ENCODE assay signal across 8 mouse cellular contexts in the genomic region with DNA sequence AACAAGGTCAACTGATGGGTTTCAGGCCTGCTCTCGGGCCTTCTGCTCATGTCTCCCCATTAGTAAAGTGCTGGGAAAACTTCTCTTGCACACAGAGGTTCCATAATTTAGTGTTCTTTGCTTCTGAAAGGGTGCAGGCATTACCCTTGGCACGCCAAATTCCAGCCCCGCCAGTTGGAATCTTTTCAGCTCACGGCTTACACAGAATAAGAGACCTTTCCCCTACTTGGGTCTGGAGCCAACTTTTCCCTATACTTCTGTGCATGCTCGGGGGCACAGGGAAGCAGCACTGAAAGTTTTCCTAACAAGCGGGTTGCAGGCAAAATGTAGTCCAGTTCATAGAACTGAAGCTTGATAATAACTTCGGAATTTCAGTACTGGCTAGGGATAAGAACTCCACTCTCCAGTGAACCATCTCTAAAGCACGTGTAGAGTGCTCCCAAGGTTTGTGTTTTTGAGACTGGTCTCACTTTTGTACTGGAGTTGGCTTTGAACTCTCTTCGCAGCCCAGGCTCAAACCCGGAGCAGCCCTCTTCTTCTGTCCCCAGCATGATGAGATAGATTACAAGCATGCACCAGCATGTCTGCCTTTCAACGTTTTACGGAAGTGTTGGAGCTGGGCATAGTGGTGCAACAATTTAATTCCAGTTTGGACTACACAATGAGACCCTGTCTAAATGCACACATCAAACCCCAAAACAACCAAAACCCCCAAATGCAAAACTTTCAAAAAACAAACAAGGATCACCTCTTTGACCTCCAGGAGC. TPM values are rescaled to one million over a fixed set of nuclear protein-coding genes. Genes with fewer than 3 reads are reported as not detected.
DNase-seq lines count a peak whose midpoint lies in the region; ATAC-seq lines count a peak whose summit lies in the region.

No protein-coding gene starts in this region.

- H3K4me1 ChIP-seq in brown adipose tissue, adult 24 weeks (ENCODE audit: control insufficient read depth, insufficient read depth, insufficient read length, low read length), result no peaks in the 10 kb centered on the region
- H3K4me1 ChIP-seq in kidney, embryonic 14.5 days (ENCODE audit: control insufficient read depth, insufficient read depth, low read length), result peaks cover 17% of the 10 kb centered on the region

- H3K9me3 ChIP-seq in kidney, embryonic 14.5 days (ENCODE audit: control insufficient read depth, low read length), result no peaks in the 10 kb centered on the region

- H3K4me2 ChIP-seq in kidney, embryonic 14.5 days (replicated peaks; ENCODE audit: low read depth, low read length), result peak overlapping the region; percentile 64

- H3K36me3 ChIP-seq in kidney, embryonic 14.5 days (ENCODE audit: control insufficient read depth, insufficient read depth, low read length), result peaks cover 7% of the 10 kb centered on the region; the same call in 1 of the 2 replicates

- H3K27ac ChIP-seq in brown adipose tissue, adult 24 weeks (replicated peaks; ENCODE audit: low read depth, low read length), result peak overlapping the region; percentile 80
- H3K27ac ChIP-seq in kidney, embryonic 14.5 days (ENCODE audit: low read depth, low read length), result peak overlapping the region; percentile 76

- peak overlapping the region; percentile 64 for H3K9ac ChIP-seq in kidney, embryonic 14.5 days (ENCODE audit: low read depth, low read length)

- ATAC-seq in kidney, embryonic 14.5 days (ENCODE audit: low FRiP score, low TSS enrichment), result peak; percentile 11

- H3K4me3 ChIP-seq in brown adipose tissue, adult 24 weeks (ENCODE audit: insufficient read depth, low read depth, low read length), result peak overlapping the region; percentile 67
- H3K4me3 ChIP-seq in kidney, embryonic 14.5 days (ENCODE audit: low read length), result peak overlapping the region; percentile 70

- H3K27me3 ChIP-seq in kidney, embryonic 14.5 days (ENCODE audit: control insufficient read depth, insufficient read depth, low read length), result no peaks in the 10 kb centered on the region

- DNase-seq in ovary, adult 18-20 months (ENCODE audit: low spot score), result peak; percentile 33
- DNase-seq in ovary, postnatal 10 days (ENCODE audit: low spot score), result no peak
- peak; percentile 23 for DNase-seq in gastrocnemius, postnatal 14 days
- DNase-seq in lung, postnatal 14 days, result peak; percentile 34
- DNase-seq in testis, postnatal 14 days (ENCODE audit: low spot score), result peak; percentile 35
- no peak for DNase-seq in embryo, embryonic 9.5 days (ENCODE audit: extremely low spot score)

- WGBS in kidney, embryonic 14.5 days, result 43% methylated on average over 12 of the region's 12 CpGs

- intact Hi-C loops in gastrocnemius, postnatal 14 days (cut with DNase I; ENCODE audit: low total_unique reads), result no loop called here

RNA-seq across cellular contexts. Expression of a gene that starts 0.7 kb away (rescaled TPM):
- 119 and 173 TPM in 2 replicates for polyA plus RNA-seq in brown adipose tissue, adult 24 weeks (2012; ENCODE audit: insufficient read depth, insufficient read length, missing spikeins)
- 10 to 100 TPM; 40.8 to 46.7 TPM for total RNA-seq in gastrocnemius, postnatal 14 days (2021)
- polyA plus RNA-seq in kidney, embryonic 14.5 days (2014; fragmentation: Nextera tagmentation; extraction: Ambion mirVana), result 14.7 and 20.1 TPM in 2 replicates

RNA-seq across cellular contexts. Expression of a gene that starts 0.8 kb away (rescaled TPM):
- 21.2 and 31.5 TPM in 2 replicates for polyA plus RNA-seq in brown adipose tissue, adult 24 weeks (2012; ENCODE audit: insufficient read depth, insufficient read length, missing spikeins)
- total RNA-seq in gastrocnemius, postnatal 14 days (2021), result 1 to 10 TPM; 4.7 to 8.6 TPM
- 10.4 and 15.0 TPM in 2 replicates for polyA plus RNA-seq in kidney, embryonic 14.5 days (2014; fragmentation: Nextera tagmentation; extraction: Ambion mirVana)

RNA-seq across cellular contexts. Expression of a gene that starts 17.8 kb away (rescaled TPM):
- polyA plus RNA-seq in brown adipose tissue, adult 24 weeks (2012; ENCODE audit: insufficient read depth, insufficient read length, missing spikeins), result 115 and 176 TPM in 2 replicates
- 10 to 100 TPM; 21.6 to 21.7 TPM for total RNA-seq in gastrocnemius, postnatal 14 days (2021)
- polyA plus RNA-seq in kidney, embryonic 14.5 days (2014; fragmentation: Nextera tagmentation; extraction: Ambion mirVana), result 22.5 and 39.6 TPM in 2 replicates

RNA-seq across cellular contexts. Expression of a gene that starts 54.8 kb away (rescaled TPM):
- 8.2 and 11.9 TPM in 2 replicates for polyA plus RNA-seq in brown adipose tissue, adult 24 weeks (2012; ENCODE audit: insufficient read depth, insufficient read length, missing spikeins)
- 10 to 100 TPM; 11.5 to 15.4 TPM for total RNA-seq in gastrocnemius, postnatal 14 days (2021)
- 63.8 and 66.6 TPM in 2 replicates for polyA plus RNA-seq in kidney, embryonic 14.5 days (2014; fragmentation: Nextera tagmentation; extraction: Ambion mirVana)

Comparison
In these comparisons a context has a peak if more than half of its experiments do, and no peak if none do; other contexts are left out.
1. DNase-seq: peak in ovary, adult 18-20 months (single experiment), gastrocnemius, postnatal 14 days (single experiment), lung, postnatal 14 days (single experiment) and testis, postnatal 14 days (single experiment); none in ovary, postnatal 10 days (single experiment) and embryo, embryonic 9.5 days (single experiment).